Mouse (Mus musculus) bone marrow, adult 2 months (tissue): ENCODE results near the gene Ggt1.

Experiments
- CTCF ChIP-seq: fragments of 200-500 bp; IDR thresholded peaks from 2 replicates; pipeline ENCODE4 v1.5.1; 2011; ENCODE audit warnings: low read length, control low read depth; ENCODE audit not compliant: control insufficient read depth, insufficient read depth
- POLR2A ChIP-seq: fragments of 200-500 bp; IDR thresholded peaks from 2 replicates; pipeline ENCODE4 v1.6.1; 2011; ENCODE audit warnings: low read depth, mild to moderate bottlenecking, control low read depth, low read length, borderline replicate concordance; ENCODE audit not compliant: control insufficient read depth

DNA sequence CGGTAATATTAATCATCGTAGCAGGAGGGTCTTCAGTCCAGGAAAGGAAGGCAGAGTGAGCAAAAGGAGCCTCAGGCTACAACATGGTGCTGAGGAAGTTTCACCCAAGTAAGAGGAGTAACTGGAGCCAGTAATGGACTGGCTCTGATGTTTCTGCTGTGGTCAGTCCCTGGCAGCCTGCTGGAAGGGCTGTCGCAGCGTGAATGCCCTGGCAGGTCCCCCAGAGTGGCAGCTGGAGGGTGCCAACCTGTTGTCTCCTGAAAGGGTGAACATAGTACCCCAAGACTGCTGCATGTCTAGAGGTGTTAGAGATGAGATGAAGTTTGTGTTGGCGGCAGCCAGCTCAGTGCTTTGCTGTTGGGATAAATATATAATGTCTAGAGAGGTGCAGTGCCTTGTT is 40.8 kb upstream of the Ggt1 start:
- TF ChIP-seq CTCF: no peak
- no peak for TF ChIP-seq POLR2A
